Mouse (Mus musculus): Measurements from ENCODE around the gene Srms.
A peak's percentile ranks its signal among the peaks of the same experiment; 100 is the strongest.

DNA sequence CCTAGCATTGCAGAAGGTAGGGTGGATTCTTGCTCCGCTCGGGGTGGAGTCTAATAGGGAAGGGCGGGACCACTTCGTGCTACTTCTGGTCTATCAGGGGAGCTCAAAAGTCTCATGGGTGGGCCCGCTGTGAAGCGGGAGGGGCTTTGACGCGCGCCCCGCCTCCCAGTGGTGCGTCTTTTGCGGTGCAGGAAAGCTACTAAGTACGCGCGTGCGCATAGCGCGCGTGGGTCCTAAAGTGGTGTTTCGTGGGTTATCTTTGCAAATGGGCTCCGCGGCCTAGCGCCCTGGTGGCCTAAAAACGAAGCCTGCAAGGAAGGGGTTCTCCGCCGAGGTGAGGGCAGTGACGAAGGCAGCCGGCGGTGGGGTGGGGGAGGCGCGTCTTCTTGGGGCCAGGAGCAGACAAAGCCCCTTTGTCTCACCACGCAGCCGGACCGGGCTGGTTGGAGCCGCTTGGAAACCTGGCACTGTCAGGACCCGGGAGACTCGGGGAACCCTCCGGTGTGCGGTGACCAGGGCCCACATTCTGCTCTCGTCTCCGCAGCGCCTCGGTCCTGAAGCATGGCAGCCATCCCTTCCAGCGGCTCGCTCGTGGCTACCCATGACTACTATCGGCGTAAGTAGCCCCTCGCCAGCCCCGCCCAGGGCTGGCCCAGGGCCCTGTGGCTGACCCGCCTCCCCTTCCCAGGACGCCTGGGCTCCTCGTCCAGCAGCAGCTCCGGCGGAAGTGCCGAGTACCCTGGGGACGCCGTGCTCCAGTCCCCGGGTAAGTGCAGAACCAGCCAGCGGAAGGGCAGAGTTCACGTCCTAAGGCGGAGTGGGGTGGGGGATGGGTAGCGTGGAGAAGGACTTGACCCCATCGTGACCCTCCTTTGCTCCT lies 25.6 kb downstream of the Srms start, which contains the start of gene Ppdpf:
- peak; percentile 7; the same call in 1 of the 2 replicates for TF ChIP-seq CTCF (IDR thresholded peaks at IDR 0.05; ENCODE audit: insufficient read depth, low read depth, low read length)
- peak; percentile 34; the same call in 1 of the 2 replicates for TF ChIP-seq POLR2A (IDR thresholded peaks at IDR 0.05; ENCODE audit: insufficient read depth, low read depth, low read length)
